Mouse (Mus musculus): Measurements from ENCODE around the gene Zfp708.
"Not testable (repeated sequence)": the region's sequence is repeated elsewhere in the genome, so short reads cannot be mapped to it uniquely, and the experiment has no call there.

The Zfp708 gene

DNA sequence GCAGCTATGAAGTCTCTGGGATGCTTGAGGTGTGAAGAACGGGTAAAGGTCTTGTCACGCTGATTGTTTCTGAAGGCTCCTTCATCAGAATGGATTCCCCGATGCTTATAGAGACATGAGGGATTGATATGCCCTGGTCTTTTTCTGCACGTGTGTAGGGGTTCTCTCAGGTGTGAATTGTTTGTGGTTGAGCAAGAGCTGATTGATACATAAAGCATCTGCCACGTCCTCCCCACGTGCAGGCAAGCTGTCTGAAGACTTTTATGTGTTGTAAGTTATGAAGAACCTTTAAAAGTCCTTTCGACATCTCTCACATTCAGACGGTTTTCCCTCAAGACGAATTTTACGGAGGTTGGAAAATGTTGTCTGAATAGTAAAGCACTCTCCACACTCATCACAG lies at the start of gene Zfp708:
Zfp708 (minus strand) TSS at position 101 of the 400 bp plus-strand sequence.
- DNase-seq (ENCODE audit: low spot score) = no peak

DNA sequence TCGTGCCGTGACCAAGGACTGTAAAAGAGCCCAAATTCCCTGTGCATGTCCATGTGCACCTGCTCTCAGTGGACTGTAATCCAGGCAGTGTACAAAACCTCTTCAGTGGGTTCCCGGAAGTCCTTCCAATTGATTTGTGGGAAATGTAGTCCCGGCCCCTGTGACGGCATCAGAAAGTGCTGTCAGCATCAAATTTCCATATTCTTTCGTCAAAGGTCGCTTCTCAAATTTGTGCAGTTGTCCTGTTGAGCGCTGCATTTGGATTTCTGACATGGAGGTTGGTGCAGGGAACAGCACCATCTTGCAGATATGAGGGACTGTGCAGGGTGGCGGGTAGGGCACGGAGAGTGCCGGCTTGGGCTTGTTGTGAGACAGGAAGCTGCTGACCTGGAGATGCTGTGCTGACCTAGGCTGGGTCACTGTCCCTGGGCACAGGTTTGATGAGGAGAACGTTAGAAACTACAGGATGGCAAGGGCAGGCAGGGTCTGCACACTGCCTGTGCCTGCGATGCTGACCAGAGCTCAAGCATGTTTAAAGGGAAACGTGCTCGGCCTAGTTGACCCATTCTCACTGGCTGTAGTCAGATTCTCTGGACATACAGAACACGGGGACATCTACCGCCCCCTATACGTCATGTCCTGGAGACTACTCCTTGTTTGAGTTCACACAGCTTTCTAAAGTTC lies 30.4 kb upstream of the Zfp708 start:
- peak; percentile 81 for DNase-seq (ENCODE audit: low spot score)

DNA sequence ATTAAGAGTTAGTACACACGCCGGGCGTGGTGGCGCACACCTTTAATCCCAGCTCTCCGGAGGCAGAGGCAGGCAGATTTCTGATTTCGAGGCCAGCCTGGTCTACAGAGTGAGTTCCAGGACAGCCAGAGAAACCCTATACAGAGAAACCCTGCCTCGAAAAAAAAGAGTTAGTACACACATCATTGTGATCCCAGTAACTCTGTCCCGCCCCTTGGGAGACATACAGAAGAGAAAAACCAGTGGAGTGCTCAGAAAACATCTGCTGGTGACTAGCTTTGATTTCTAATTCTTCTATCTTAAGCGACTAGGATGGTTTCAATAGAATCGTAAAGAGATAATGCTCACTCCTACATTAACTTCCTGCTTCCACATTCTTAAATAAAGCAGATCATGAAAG lies 29.7 kb upstream of the Zfp708 start:
- DNase-seq (ENCODE audit: low spot score) = not testable (repeated sequence)

DNA sequence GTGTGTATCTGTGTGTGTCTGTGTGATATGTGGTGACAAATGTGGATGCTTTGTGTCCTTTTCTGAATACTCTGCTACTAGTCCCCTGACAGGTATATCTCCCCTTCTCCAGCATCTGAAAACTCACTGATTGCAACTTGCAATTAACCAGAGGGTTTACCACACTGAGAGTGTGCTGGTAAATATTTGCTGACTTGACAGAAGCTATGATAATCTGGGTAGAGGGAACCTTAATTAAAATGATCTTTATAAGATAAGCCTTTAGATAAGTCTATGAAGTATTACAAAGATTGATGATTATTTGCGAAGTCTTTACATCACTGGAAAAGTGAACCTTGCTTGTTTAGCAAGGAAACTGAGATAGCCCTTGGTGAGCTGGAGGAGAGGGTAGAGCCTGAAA lies 26.7 kb upstream of the Zfp708 start:
- DNase-seq (ENCODE audit: low spot score) = no peak

DNA sequence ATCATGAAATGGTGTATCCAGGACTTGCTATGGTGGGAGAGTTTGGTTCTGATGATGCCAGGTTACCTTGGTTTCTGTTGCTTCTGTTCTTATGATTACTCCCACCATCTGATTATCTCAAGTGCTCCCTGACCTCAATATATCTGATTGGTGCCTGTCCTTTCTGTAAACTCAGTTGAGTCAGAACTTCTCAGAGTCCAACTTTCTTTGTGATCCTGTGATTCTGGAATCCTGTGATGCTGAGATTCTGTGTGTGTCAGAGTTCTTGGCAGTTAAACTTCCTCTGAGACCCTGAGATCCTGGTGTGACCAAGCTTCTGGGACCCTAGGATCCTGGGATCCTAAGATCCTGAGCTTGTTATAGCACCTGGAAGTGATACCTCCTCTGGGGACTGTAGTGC lies 23.6 kb upstream of the Zfp708 start, which contains the start of gene Zfp759:
Zfp759 (plus strand) TSS at position 301 of the 400 bp plus-strand sequence.
- DNase-seq (ENCODE audit: low spot score) = not testable (repeated sequence)

DNA sequence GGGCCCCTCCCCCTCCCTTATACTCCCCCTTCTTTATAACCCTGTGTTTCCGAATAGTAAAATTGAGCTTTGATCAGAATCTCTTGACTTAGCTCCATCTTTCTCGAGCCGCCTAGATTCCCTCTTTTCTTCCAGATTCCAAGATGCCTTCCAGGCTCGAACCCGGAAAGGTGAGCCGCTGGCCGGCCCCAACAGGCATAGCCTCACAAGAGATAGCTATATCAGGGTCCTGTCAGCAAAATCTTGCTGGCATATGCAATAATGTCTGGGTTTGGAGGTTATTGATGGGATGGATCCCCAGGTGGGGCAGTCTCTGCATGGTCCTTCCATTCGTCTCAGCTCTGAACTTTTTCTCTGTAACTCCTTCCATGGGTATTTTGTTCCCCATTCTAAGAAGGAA lies 18.4 kb upstream of the Zfp708 start, which contains the start of gene Rslcan18:
Rslcan18 (minus strand) TSS at position 101 of the 400 bp plus-strand sequence.
- DNase-seq (ENCODE audit: low spot score) = not testable (repeated sequence)

DNA sequence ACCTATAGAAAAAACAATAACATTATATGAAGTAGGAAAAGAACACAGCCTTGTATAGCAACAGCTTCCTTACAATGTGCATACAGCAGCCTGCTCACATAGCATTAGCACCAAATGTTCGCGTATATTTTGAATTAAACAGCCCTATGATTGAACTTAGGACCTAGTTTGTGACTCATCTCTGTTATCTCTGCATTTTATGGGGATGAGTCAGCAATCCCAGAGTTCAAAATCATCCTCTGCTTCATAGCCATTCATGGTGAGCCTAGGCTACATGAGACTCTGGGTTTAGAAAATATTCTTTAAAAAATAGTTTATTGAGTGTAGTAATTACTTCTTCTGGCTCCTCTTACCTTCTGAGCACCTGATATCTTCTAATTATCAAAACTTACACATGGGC lies 15.5 kb upstream of the Zfp708 start:
- no peak for DNase-seq (ENCODE audit: low spot score)

DNA sequence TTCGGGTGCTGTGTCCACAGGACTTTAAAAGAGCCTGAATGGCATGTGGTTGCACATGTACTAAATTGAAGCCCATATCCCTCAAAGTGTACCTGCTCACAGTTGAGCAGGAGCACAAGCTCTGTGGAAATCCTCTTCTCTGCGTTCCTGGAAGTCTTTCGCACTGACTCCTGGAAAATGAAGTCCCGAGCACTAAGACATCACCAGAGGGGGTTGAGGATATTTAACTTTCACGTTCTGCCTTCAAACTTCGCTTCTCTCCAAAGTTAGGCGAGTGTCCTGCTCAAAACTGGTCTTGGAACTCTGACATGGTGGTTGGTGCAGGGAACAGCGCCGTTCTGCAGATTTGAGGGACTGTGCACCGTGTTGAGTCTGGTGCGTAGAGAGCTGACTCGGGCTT lies 14.3 kb upstream of the Zfp708 start:
- no peak for DNase-seq (ENCODE audit: low spot score)

DNA sequence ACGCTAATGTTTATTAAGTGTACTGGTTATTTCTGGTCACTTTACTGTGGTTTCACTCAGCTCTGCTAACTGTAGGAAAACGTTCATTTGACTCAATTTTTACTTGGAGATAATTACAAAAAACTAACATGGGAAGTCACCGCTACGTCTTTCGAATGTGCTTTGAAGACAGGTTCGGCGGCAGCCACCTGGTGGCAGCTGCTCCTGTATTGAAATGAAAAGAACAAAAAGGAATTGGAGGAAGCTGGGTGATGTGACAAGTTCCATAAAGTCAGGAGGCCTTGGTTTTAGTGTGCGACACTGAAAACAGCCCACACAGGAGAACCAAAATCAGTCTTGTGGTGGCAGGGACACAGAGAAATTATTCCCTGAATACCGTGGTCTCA lies 11.0 kb upstream of the Zfp708 start:
- DNase-seq (ENCODE audit: low spot score) = no peak

DNA sequence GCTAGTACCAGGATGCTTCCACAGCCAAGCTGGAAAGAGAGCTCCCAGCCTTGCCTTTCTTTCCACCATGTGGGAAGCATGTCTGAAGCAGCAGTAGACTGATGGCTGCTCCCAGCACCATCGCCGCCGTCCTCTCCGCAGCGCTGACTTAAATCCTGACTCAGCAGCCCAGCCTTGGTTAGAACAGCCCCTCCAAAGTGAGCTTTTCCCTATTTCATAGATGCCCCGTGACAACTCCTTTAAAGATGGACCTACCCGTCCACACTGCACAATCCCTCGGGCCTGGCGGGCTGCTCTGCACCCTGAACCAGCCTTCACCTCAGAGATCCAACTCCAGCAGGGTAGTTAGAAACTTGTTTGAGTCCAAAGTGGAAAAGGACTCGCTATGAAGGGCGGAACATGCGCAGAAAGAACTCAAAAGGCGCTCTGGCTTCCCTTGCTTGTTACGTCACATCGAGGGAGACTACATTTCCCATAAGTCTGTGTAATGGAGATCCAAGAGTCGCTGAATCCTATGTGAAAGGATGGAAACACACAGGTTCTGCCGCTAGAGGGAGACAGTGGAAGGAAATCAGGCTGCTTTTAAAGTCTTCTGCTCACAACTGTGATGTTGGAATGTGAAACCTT lies 10.5 kb upstream of the Zfp708 start, which contains the start of gene Gm28557:
Gm28557 (minus strand) TSS at position 411 of the 627 bp plus-strand sequence.
- DNase-seq (ENCODE audit: low spot score) = peak; percentile 95

DNA sequence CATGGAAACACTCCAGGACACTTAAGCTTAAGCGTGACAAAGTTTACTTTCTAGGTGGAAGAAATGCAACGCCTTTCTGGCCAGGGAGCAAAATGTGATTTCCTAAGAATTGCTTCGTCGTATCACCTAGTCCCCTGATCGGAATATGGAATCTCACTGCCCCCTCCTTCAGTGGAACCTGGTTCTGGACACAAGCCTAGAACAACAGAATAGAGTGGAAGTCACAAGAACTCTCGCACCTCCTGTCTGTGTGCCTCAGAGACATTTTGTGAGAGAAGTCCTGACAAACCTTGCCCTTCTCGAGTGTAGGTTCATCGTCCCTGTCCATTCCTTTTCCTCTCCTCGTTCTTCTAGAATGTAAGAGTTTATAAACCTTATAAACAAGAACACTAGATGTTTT lies 9.9 kb upstream of the Zfp708 start:
- no peak for DNase-seq (ENCODE audit: low spot score)

DNA sequence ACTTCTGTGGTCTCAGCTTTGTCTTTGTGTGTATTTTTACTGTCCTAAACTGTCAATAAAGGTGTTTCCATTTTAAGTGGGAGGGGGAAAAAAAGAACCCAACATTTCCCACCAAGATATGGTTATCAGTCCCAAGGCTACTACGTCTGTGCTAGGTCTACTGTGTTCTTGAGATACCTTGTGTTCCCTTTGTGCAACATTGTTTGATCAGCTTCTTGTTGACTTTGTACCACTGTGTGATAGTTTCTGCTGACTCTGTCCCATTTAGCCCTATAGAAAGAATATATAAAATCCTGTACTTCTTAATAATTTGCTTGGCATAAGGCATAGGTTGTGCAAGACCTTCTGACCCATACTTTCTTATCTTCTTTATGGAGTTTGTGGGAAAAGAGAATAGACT lies 7.6 kb downstream of the Zfp708 start:
- DNase-seq (ENCODE audit: low spot score) = no peak

DNA sequence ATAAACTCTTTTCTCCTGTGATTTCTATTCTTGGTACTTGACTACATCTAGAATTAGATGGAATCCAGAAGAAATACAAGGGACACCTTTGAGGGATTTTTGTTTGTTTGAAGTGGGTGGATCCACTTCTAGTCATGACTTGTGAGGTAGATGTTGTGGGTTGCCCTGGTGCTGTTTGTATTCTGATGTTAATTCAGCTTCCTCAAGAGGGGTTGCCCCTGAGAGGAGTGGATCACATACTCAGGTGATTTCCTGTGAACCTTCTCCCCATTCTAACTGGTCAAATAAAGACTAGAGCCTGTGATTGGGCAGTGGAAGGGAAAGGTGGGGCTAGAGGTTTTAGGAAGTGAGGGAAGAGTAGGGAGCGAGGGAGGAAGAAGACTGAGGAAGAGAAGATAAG lies 15.8 kb downstream of the Zfp708 start:
- DNase-seq (ENCODE audit: low spot score) = peak; percentile 4

DNA sequence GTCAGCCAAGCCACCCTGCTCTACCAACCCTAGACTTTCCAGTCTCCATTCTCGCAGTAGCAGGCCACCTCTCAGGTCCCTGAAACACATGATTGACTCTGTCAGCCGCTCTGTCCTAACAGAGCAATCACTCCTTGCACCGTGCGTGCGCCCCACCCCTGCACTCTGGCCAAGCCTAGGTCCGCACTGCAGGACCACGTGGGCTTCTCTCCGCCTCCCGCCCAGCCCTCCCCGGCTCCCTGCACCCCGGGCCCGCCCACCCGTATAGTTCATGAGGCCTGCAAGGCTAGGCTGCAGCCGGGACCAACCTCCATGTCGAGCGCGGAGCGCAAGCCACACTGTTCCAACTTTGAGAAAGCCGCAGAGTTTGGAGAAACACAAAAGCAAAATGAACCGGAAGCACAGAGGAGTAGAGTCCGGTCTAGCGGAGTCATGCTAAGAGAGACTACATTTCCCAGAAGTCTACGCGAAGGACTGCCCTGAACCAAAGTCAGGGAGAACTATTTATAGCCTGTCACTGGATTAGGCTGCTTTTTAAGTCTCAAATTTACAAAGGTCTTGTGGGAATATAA lies 16.5 kb downstream of the Zfp708 start:
- peak; percentile 94 for DNase-seq (ENCODE audit: low spot score)

DNA sequence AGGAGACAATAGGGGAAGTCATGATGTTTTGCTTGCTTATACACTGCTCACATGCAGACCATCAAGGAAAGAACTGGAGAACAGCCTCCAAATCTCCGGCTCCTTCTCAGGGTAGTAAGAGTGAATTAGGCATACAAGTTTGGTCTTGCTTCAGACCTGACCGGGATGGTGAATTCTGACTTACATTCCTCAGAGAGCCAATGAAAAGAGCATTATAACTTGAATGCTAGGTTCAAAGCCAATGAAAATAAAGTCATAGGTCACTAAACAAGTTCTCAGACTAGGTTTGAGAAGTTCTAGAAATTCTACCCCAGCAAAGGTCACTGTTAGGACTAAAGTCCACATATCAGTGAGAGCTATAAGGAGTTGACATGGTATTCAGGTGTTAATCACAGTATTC lies 20.5 kb downstream of the Zfp708 start:
- no peak for DNase-seq (ENCODE audit: low spot score)

DNA sequence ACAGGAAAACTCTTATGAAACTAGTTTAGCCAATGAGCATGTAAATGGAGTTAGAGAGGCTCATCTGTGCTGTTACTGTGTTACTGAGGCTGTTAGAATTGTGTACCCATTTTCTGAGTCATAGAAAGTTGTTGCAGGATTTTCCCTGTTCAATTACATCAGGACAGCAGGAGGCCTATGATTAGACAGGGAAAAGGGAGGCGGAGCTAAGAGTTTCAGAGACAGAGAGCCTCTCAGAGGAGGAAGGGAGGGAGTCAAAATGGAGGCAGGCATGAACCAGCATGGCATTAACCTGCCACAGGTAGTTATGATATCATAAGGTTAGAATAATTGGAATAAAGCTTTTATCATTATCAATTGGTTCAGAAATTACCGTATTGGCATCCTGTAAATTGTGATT lies 25.0 kb downstream of the Zfp708 start:
- no peak for DNase-seq (ENCODE audit: low spot score)

DNA sequence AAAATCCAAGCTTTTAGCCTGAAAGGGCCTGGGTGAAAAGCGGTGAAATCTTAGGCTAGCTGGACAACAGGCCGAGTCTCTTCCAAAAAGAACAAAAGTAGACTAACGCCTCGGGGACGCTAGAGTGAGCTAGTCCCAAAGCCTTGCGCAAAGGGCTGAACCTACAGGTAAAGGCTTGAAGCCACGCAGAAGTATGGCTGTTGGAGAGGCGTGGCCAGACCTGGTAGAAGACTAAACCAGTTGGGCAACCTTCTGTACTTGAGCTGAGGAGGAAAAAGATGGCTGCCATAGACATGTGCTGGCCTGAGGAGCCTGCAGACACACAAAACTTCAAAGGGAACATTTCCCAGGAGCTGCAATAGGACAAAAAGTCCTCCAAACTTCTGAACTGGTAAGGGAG lies 32.4 kb downstream of the Zfp708 start:
- no peak for DNase-seq (ENCODE audit: low spot score)

DNA sequence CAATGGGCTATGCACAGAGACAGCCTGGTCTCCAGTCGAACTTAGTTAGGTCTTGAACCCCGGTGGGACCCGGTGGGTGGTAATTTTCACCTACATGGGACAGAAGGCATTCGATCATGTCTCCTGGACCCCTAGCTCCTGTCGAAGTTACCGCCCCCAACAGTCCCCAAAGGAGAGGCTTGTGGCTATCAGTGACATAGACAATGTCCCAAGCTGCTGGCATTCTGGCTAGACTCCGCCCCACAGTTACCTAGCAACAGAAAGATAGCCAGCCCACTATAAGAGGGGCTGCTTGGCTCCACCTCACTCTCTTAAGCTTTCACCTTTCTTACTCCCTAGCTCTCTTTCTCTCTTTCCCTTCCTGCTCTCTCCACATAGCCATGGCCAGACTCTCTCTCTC lies 35.3 kb downstream of the Zfp708 start:
- DNase-seq (ENCODE audit: low spot score) = no peak

DNA sequence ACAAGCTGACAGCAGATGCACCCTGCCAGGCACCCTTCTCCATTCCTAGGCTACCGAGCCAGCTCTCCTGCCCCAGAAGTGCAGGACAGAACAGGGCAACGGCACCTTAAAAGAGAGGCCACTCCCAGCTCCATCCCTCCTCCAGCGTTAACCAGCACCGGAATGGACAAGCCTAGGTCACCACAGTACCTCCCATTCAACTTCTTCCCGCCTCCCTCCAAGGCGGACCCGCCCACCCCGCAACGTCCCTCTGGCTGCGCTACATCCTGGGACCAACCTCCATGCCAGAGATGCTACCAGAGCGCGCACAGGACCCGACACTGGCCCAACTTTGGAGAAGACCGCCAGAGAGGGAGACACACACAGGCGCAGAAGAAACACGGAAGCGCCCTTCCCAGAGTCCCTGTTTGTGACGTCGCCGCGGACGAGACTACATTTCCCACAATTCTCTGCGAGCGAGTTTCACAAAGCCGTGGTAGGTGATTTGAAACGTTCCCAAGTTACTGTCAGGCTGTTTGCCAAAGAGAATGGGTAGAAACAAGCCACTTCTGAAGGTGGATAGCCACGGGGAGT lies 36.9 kb downstream of the Zfp708 start, which contains the start of gene Zfp712:
Zfp712 (minus strand) TSS at position 385 of the 573 bp plus-strand sequence.
- DNase-seq (ENCODE audit: low spot score) = peak; percentile 93

DNA sequence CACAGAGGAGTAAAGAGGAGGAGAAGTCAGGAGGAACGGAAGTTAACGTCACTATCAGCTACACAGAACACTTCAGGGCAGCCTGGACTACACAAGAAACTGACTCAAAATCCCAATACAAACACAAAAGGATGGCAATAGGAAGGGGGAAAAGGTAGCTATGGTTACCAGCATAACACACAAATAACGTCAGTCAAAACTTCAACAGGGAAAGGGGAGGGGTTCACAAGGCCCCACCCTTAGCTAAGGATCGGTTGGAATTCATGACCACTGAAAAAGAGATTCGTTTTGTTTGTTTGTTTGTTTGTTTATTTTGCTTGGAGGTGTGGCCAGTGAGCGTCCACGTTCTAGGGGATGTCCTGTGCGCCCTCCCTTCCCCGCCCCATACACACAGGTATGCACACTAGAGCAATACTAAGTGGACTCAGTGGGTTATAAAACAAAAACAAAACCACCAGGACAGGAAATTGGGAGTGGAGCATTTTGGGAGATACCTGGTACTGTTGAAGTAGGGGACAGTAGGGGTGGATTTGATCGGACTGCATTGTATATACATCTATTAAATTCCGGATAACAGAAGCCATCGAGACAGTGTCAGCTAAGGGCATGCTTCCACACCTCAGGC lies 37.5 kb downstream of the Zfp708 start:
- DNase-seq (ENCODE audit: low spot score) = no peak
